Mouse (Mus musculus) adrenal gland, adult (tissue): ENCODE data around the gene Ptpn18.
"Not testable (repeated sequence)": the region's sequence is repeated elsewhere in the genome, so short reads cannot be mapped to it uniquely, and the experiment has no call there.

ENCODE experiments used
- DNase-seq, 2 experiments: peaks; one replicate each; pipeline ENCODE4 v3.0.0; 2022 to 2023; ENCODE audit warnings: low spot score in 1 of 2; ENCODE audit not compliant: inconsistent age in 2 of 2

Ptpn18 gene

GRCm38 (mm10) chr1:34513068-34513467 is 53.5 kb downstream of the Ptpn18 start:
- no peak for DNase-seq

GRCm38 (mm10) chr1:34516595-34516994 is 57.0 kb downstream of the Ptpn18 start:
- DNase-seq = no peak

DNA sequence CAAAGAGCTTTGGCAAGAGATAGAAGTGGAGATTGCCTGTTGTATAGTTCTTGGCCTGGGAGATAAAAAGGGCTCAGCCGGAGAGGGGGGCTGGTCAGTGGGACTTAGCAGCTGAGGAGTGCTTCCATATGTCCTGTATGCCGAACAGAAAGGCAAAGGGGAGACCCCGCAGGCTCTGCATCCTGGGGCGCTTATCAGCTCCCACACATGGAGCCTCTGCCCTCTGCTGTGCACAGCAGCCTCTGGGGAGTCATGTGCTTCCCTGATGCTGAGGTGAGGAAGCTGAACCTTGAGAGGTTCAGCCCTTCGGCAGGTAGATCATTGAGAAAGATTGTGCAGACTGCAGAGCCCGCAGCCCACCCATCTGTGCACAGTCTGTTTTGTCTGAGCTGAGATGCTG is 57.7 kb downstream of the Ptpn18 start:
- DNase-seq = not testable (repeated sequence)

GRCm38 (mm10) chr1:34517797-34518196 is 58.2 kb downstream of the Ptpn18 start:
- DNase-seq = not testable (repeated sequence)

- no peak for DNase-seq
Observed at GRCm38 (mm10) chr1:34518259-34518658, 58.7 kb downstream of the Ptpn18 start.

DNA sequence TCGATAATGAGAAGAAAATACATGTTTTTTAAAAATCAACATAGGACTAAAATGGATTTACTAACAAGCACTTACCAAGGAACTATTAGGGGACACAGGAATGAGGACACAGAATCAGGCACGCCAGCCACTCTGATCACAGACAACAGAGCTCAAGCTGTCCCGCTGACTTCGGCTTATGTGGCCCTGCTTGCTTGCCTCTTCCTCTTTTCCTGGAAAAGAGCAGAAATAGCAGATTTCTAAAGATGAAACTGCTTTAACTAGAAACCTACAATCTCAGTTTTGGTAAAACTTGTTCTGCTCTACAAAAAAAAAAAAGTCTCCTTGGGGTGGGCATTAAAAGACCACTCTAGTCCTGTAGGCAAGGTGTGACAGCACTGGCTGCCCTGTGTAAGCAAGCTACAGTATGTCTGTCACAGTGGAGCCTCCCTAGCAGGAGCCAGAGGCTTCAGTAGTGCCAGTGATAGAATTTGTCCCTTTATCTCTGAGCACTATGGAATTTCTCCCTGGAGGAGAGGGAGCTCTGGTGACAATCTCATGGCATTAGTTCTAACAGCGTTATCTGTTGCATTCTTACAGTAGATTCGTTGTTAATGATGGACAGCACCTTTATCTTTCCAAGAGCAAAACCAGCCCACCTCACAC is 62.8 kb downstream of the Ptpn18 start:
- DNase-seq = no peak

GRCm38 (mm10) chr1:34522850-34523244 is 63.3 kb downstream of the Ptpn18 start:
- no peak for DNase-seq

DNA sequence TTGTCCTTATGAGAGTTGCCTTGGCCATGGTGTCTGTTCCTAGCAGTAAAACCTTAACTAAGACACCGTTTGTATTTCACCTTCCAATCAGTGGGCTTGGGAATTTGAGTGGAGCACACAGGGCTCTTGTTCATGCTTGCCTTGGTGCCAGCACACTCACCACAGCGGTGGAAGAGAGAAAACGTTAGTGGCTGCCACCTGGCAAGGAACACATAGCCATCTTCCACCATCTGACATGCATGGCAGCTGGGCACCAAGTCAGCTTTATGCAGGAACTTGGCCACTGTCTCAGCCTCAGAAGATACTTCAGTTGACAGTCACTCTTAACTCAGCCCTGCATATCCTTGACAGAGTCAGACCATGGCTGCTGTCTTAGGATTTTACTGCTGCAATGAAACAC is 64.1 kb downstream of the Ptpn18 start:
- DNase-seq = no peak
